Mouse (Mus musculus) forebrain, embryonic 13.5 days (tissue): ENCODE data around the gene Hamp2. TPM values are rescaled to one million over a fixed set of nuclear protein-coding genes. Genes with fewer than 3 reads are reported as not detected.
A peak's percentile ranks its signal among the peaks of the same experiment; 100 is the strongest.

Source experiments
- ATAC-seq: fragments of 200-750 bp; cut with Nextera tagmentation; 2 replicates; pipeline ENCODE4 v1.8.0; 2017
- H3K27ac ChIP-seq: fragments of 300-500 bp; sonication (generic); 2 replicates; pipeline ENCODE4 v1.5.1; 2015; ENCODE audit warnings: inconsistent platforms, mild to moderate bottlenecking, moderate library complexity
- H3K27me3 ChIP-seq: fragments of 300-500 bp; sonication (generic); 2 replicates; pipeline ENCODE4 v1.6.1; 2015; ENCODE audit warnings: mild to moderate bottlenecking, inconsistent platforms
- H3K36me3 ChIP-seq: fragments of 300-500 bp; sonication (generic); 2 replicates; pipeline ENCODE4 v1.6.1; 2015; ENCODE audit warnings: mild to moderate bottlenecking, inconsistent platforms; ENCODE audit not compliant: poor library complexity, severe bottlenecking
- H3K4me1 ChIP-seq: fragments of 300-500 bp; sonication (generic); 2 replicates; pipeline ENCODE4 v1.6.1; 2015; ENCODE audit warnings: inconsistent platforms
- H3K4me2 ChIP-seq: fragments of 300-500 bp; sonication (generic); 2 replicates; pipeline ENCODE4 v1.6.1; 2015; ENCODE audit warnings: inconsistent platforms, mild to moderate bottlenecking, moderate library complexity
- H3K4me3 ChIP-seq: fragments of 300-500 bp; sonication (generic); 2 replicates; pipeline ENCODE4 v1.5.1; 2015; ENCODE audit warnings: mild to moderate bottlenecking, inconsistent platforms
- H3K9ac ChIP-seq: fragments of 300-500 bp; sonication (generic); 2 replicates; pipeline ENCODE4 v1.6.1; 2015; ENCODE audit warnings: mild to moderate bottlenecking, inconsistent platforms
- H3K9me3 ChIP-seq: fragments of 300-500 bp; sonication (generic); replicated peaks from 2 replicates; pipeline ENCODE4 v1.6.1; 2016; ENCODE audit warnings: inconsistent platforms
- WGBS: fragments of 180-500 bp; shearing (Covaris S2); methylation state at CpG from one replicate; pipeline ENCODE4 v1.1.7; 2015; 5-methylcytosine and 5-hydroxymethylcytosine counted together
- polyA plus RNA-seq: library from polyadenylated mRNA; unstranded; fragments of >200 nt; fragmentation: Nextera tagmentation; extraction: Ambion mirVana; gene quantifications from 2 replicates; pipeline ENCODE4 v1.2.1, GENCODE M21; 2015

The Hamp2 gene
- polyA plus RNA-seq, 1 experiment from 2014 or later = not detected

- no peak for ATAC-seq
- WGBS = 84% methylated on average over 6 of the region's 6 CpGs
These were observed 14.7 kb downstream of the Hamp2 start for GRCm38 (mm10) chr7:30909773-30910172.

GRCm38 (mm10) chr7:30908992-30909431 lies 15.5 kb downstream of the Hamp2 start:
- Histone ChIP-seq H3K4me1 (peaks cover 10% of the 10 kb centered on the region), H3K27ac (no peak overlapping the region), H3K27me3 (0 out of 2 replicates have a peak, but pooled peaks cover 8% of the 10 kb centered on the region), H3K4me2 (peak overlapping the region; percentile 61), H3K36me3 (no peaks in the 10 kb centered on the region), H3K9me3 (no peaks in the 10 kb centered on the region), H3K4me3 (peak overlapping the region; percentile 27), H3K9ac (no peak overlapping the region)
- no peak for ATAC-seq
- 16% methylated on average over 15 of the region's 17 CpGs for WGBS

More at GRCm38 (mm10) chr7:30909773-30910172, 14.7 kb downstream of the Hamp2 start:
- Histone ChIP-seq H3K27me3 (0 out of 2 replicates have a peak, but pooled peaks cover 8% of the 10 kb centered on the region), H3K9ac (no peak overlapping the region), H3K4me1 (peaks cover 10% of the 10 kb centered on the region), H3K9me3 (no peaks in the 10 kb centered on the region), H3K27ac (no peak overlapping the region), H3K4me2 (no peak overlapping the region), H3K36me3 (no peaks in the 10 kb centered on the region), H3K4me3 (no peak overlapping the region)

- Histone ChIP-seq H3K27ac (no peak overlapping the region), H3K36me3 (no peaks in the 10 kb centered on the region), H3K27me3 (0 out of 2 replicates have a peak, but pooled peaks cover 8% of the 10 kb centered on the region), H3K4me2 (peak overlapping the region; percentile 61), H3K9ac (no peak overlapping the region), H3K4me3 (peak overlapping the region; percentile 27), H3K9me3 (no peaks in the 10 kb centered on the region), H3K4me1 (peaks cover 10% of the 10 kb centered on the region)
- WGBS = 2% methylated on average over 20 of the region's 26 CpGs
- peak; percentile 36; the same call in 1 of the 2 replicates for ATAC-seq
These were observed 16.0 kb downstream of the Hamp2 start for GRCm38 (mm10) chr7:30908277-30908991.

GRCm38 (mm10) chr7:30904042-30904441 lies 20.4 kb downstream of the Hamp2 start:
- ATAC-seq = no peak
- no peaks in the 10 kb centered on the region for H3K36me3 ChIP-seq
- H3K4me3 ChIP-seq = no peak overlapping the region
- H3K27me3 ChIP-seq = 0 out of 2 replicates have a peak, but pooled peaks cover 8% of the 10 kb centered on the region
- WGBS = 60% methylated on average over 4 of the region's 4 CpGs
- H3K4me2 ChIP-seq = no peak overlapping the region
- no peaks in the 10 kb centered on the region for H3K9me3 ChIP-seq
- no peak overlapping the region for H3K27ac ChIP-seq
- peaks cover 10% of the 10 kb centered on the region for H3K4me1 ChIP-seq
- H3K9ac ChIP-seq = no peak overlapping the region

- Histone ChIP-seq H3K4me1 (no peaks in the 10 kb centered on the region), H3K9ac (no peak overlapping the region), H3K4me2 (no peak overlapping the region), H3K36me3 (no peaks in the 10 kb centered on the region), H3K9me3 (no peaks in the 10 kb centered on the region), H3K27ac (no peak overlapping the region), H3K4me3 (no peak overlapping the region), H3K27me3 (no peaks in the 10 kb centered on the region)
- ATAC-seq = no peak
- WGBS = 94% methylated on average over 3 of the region's 3 CpGs
These were observed 29.3 kb downstream of the Hamp2 start for GRCm38 (mm10) chr7:30895217-30895616.

- no peaks in the 10 kb centered on the region for H3K27me3 ChIP-seq
- H3K9me3 ChIP-seq = no peaks in the 10 kb centered on the region
- H3K4me3 ChIP-seq = no peak overlapping the region
- no peak overlapping the region for H3K9ac ChIP-seq
- no peak overlapping the region for H3K4me2 ChIP-seq
- no peak overlapping the region for H3K27ac ChIP-seq
- H3K4me1 ChIP-seq = no peaks in the 10 kb centered on the region
- WGBS = 64% methylated on average over 3 of the region's 3 CpGs
- no peaks in the 10 kb centered on the region for H3K36me3 ChIP-seq
- no peak for ATAC-seq
These were observed 32.0 kb downstream of the Hamp2 start for GRCm38 (mm10) chr7:30892515-30892914.

- H3K27me3 ChIP-seq = no peaks in the 10 kb centered on the region
- H3K36me3 ChIP-seq = no peaks in the 10 kb centered on the region
- H3K4me2 ChIP-seq = no peak overlapping the region
- H3K9ac ChIP-seq = no peak overlapping the region
- H3K9me3 ChIP-seq = no peaks in the 10 kb centered on the region
- no peaks in the 10 kb centered on the region for H3K4me1 ChIP-seq
- H3K4me3 ChIP-seq = no peak overlapping the region
- 86% methylated on average over 9 of the region's 9 CpGs for WGBS
- no peak for ATAC-seq
- H3K27ac ChIP-seq = no peak overlapping the region
These were observed 32.7 kb downstream of the Hamp2 start for GRCm38 (mm10) chr7:30891746-30892145.

- H3K36me3 ChIP-seq = no peaks in the 10 kb centered on the region
- H3K4me2 ChIP-seq = no peak overlapping the region
- no peaks in the 10 kb centered on the region for H3K9me3 ChIP-seq
- no peak overlapping the region for H3K27ac ChIP-seq
- 75% methylated on average over 2 of the region's 2 CpGs for WGBS
- ATAC-seq = no peak
- H3K27me3 ChIP-seq = no peaks in the 10 kb centered on the region
- no peak overlapping the region for H3K9ac ChIP-seq
- H3K4me3 ChIP-seq = no peak overlapping the region
- no peaks in the 10 kb centered on the region for H3K4me1 ChIP-seq
These were observed 33.8 kb downstream of the Hamp2 start for GRCm38 (mm10) chr7:30890681-30891080.

- Histone ChIP-seq H3K36me3 (no peaks in the 10 kb centered on the region), H3K4me1 (no peaks in the 10 kb centered on the region), H3K27ac (no peak overlapping the region), H3K9ac (no peak overlapping the region), H3K4me2 (no peak overlapping the region), H3K27me3 (no peaks in the 10 kb centered on the region), H3K9me3 (no peaks in the 10 kb centered on the region), H3K4me3 (no peak overlapping the region)
- WGBS = 85% methylated on average over 7 of the region's 7 CpGs
- no peak for ATAC-seq
These were observed 35.7 kb downstream of the Hamp2 start for GRCm38 (mm10) chr7:30888786-30889185.

GRCm38 (mm10) chr7:30887568-30888188 lies 36.8 kb downstream of the Hamp2 start:
- no peak overlapping the region for H3K4me3 ChIP-seq
- H3K9me3 ChIP-seq = no peaks in the 10 kb centered on the region
- no peak overlapping the region for H3K27ac ChIP-seq
- H3K27me3 ChIP-seq = no peaks in the 10 kb centered on the region
- no peak for ATAC-seq
- no peak overlapping the region for H3K4me2 ChIP-seq
- H3K4me1 ChIP-seq = no peaks in the 10 kb centered on the region
- H3K36me3 ChIP-seq = no peaks in the 10 kb centered on the region
- WGBS = 86% methylated on average over 14 of the region's 14 CpGs
- H3K9ac ChIP-seq = no peak overlapping the region

- H3K36me3 ChIP-seq = no peaks in the 10 kb centered on the region
- ATAC-seq = no peak
- no peak overlapping the region for H3K4me3 ChIP-seq
- no peak overlapping the region for H3K4me2 ChIP-seq
- no peaks in the 10 kb centered on the region for H3K4me1 ChIP-seq
- H3K9me3 ChIP-seq = no peaks in the 10 kb centered on the region
- WGBS = 78% methylated on average over 4 of the region's 4 CpGs
- no peak overlapping the region for H3K9ac ChIP-seq
- H3K27me3 ChIP-seq = no peaks in the 10 kb centered on the region
- no peak overlapping the region for H3K27ac ChIP-seq
These were observed 37.6 kb downstream of the Hamp2 start for GRCm38 (mm10) chr7:30886852-30887251.

- Histone ChIP-seq H3K9ac (no peak overlapping the region), H3K27ac (no peak overlapping the region), H3K4me3 (no peak overlapping the region), H3K4me1 (no peaks in the 10 kb centered on the region), H3K27me3 (no peaks in the 10 kb centered on the region), H3K4me2 (no peak overlapping the region), H3K36me3 (no peaks in the 10 kb centered on the region), H3K9me3 (no peaks in the 10 kb centered on the region)
- no peak for ATAC-seq
These were observed 40.4 kb downstream of the Hamp2 start for GRCm38 (mm10) chr7:30884047-30884446.
